Mouse (Mus musculus) T-helper 1 cell (primary cell): ENCODE measurements around the gene Sept8.

Experiments
- in situ Hi-C: fragments of 300-600 bp; cut with MboI, MseI; formaldehyde crosslinking; loops from one replicate; pipeline ENCODE4 v1.15.1; 2025; ENCODE audit warnings: high pct_unique_total_duplicates

Sept8 gene

GRCm38 (mm10) chr11:53495417-53495816, 23.6 kb upstream of the Sept8 start:
- in situ Hi-C loops: no loop called here

GRCm38 (mm10) chr11:53496946-53497345, 22.1 kb upstream of the Sept8 start:
- in situ Hi-C loops: no loop called here

GRCm38 (mm10) chr11:53500569-53500968, 18.5 kb upstream of the Sept8 start:
- in situ Hi-C loops: no loop called here

- in situ Hi-C loops: no loop called here
Measured at GRCm38 (mm10) chr11:53502039-53502765, 16.9 kb upstream of the Sept8 start.

GRCm38 (mm10) chr11:53503738-53504137, 15.3 kb upstream of the Sept8 start:
- in situ Hi-C loops: no loop called here

GRCm38 (mm10) chr11:53504376-53504775, 14.7 kb upstream of the Sept8 start:
- in situ Hi-C loops: no loop called here

- in situ Hi-C loops: no loop called here
Measured at GRCm38 (mm10) chr11:53505026-53505663, 13.9 kb upstream of the Sept8 start.

GRCm38 (mm10) chr11:53507098-53507805, 11.8 kb upstream of the Sept8 start:
- in situ Hi-C loops: no loop called here

GRCm38 (mm10) chr11:53508152-53508551, 10.9 kb upstream of the Sept8 start:
- in situ Hi-C loops: no loop called here

- in situ Hi-C loops: no loop called here
Measured at GRCm38 (mm10) chr11:53508591-53508990, 10.5 kb upstream of the Sept8 start.

- in situ Hi-C loops: no loop called here
Measured at GRCm38 (mm10) chr11:53510351-53510750, 8.7 kb upstream of the Sept8 start.

- in situ Hi-C loops: no loop called here
Measured at GRCm38 (mm10) chr11:53516775-53517627, 2.1 kb upstream of the Sept8 start.

- in situ Hi-C loops: no loop called here
Measured at GRCm38 (mm10) chr11:53518759-53519158, 298 bp upstream of the Sept8 start.

- in situ Hi-C loops: no loop called here
Measured at GRCm38 (mm10) chr11:53520122-53520978, 1.3 kb downstream of the Sept8 start.

- in situ Hi-C loops: no loop called here
Measured at GRCm38 (mm10) chr11:53521120-53521820, 2.2 kb downstream of the Sept8 start.

GRCm38 (mm10) chr11:53521821-53522131, 2.7 kb downstream of the Sept8 start:
- in situ Hi-C loops: no loop called here

- in situ Hi-C loops: no loop called here
Measured at GRCm38 (mm10) chr11:53522362-53522761, 3.3 kb downstream of the Sept8 start.

- in situ Hi-C loops: no loop called here
Measured at GRCm38 (mm10) chr11:53522930-53523329, 3.9 kb downstream of the Sept8 start.

- in situ Hi-C loops: no loop called here
Measured at GRCm38 (mm10) chr11:53523545-53524405, 4.7 kb downstream of the Sept8 start.
